Mouse (Mus musculus): ENCODE measurements around the gene Pick1.

GRCm38 (mm10) chr15:79219572-79219971 lies 9.4 kb upstream of the Pick1 start:
- TF ChIP-seq CTCF (IDR thresholded peaks at IDR 0.05; ENCODE audit: low read depth, low read length) = no peak
- TF ChIP-seq POLR2A (IDR thresholded peaks at IDR 0.05; ENCODE audit: borderline replicate concordance, low read depth, low read length) = no peak

Data from bone marrow macrophage, adult 2 months (primary cell).